Mouse (Mus musculus): ENCODE measurements around the gene Pld4.

The Pld4 gene

DNA sequence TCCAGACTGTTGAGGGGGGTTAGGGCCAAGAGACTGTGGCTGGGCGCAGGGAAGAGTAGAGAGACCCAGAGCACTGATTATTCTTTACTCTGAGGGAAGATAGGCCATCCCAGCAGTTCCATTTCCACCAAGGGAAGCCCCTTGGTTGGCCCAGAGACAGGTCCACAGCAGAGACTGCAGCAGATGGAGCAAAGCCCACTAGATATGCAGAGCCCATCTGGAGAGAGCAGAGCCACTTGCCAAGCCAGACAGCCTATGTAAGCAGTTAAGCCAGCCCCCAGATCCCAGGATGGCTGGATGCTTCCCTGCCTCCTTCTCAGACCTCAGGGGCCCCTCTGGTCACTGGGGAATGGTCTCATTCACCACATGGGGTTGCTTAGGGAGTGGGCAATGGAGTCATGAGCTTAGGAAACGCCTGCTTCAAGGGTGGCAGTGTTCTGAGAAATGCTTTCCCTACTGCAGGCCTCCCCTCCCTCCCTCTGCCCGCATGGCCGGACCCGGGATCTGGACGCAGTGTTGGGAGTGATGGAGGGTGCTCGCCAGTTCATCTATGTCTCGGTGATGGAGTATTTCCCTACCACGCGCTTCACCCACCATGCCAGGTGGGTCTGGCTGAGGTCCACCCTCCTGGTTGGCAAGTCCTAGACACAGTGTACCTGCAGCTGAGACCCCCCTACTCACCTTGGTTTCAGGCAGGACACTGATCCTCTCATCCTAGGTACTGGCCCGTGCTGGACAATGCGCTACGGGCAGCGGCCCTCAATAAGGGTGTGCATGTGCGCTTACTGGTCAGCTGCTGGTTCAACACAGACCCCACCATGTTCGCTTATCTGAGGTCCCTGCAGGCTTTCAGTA is 6.8 kb downstream of the Pld4 start:
- DNase-seq (ENCODE audit: low spot score) = no peak

DNA sequence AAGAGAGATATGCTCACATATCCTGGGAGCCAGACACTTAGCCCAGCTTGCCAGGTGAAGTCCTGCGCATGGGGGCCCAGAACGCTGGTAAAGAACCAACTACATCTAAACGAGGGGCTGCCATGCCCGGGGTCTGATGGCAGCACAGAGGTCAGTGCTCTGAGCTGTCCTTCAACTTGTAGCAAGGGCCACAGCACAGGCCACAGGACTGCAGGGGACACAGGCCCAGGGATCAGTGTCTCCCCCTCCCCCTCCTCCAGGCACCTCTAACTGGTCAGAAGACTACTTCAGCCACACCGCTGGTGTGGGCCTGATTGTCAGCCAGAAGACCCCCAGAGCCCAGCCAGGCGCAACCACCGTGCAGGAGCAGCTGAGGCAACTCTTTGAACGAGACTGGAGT is 7.7 kb downstream of the Pld4 start:
- DNase-seq (ENCODE audit: low spot score) = no peak

DNA sequence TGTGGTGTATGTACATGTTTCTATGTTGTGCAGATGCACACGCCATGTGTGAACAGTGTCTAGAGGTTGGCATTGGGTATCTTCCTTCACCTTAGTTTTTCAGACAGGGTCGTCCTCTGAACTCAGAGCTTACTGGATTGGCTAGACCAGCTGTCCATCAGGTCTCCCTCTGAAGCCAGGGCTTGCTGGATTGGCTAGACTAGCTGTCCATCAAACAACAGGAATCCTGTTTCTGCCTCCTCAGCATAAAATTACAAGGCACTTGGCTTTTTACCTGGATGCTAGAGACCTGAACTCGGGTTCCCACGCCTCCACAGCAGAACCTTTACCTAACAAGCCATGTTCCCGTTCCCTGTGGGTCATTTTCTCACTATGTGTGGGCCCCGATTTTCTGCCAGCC is 8.6 kb downstream of the Pld4 start:
- no peak for DNase-seq (ENCODE audit: low spot score)

DNA sequence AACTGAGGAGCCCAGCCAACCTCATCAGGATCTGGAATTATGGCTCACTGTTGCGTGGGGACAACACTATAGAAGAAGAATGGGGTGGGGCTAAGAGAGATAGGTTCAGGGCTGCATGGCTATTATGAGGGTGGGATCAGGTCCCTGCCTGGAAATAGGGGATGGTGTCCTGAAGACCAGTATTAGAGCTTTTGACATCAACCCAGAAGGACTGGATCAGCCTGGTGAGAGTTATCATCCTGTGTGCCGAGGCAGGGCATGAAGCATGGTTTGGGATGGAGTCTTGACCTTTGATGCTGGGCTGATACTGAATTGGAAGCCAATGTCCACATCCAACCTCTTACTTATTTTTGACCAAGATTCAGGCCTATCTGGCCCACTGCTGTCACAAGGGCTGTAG is 9.3 kb downstream of the Pld4 start:
- DNase-seq (ENCODE audit: low spot score) = no peak

DNA sequence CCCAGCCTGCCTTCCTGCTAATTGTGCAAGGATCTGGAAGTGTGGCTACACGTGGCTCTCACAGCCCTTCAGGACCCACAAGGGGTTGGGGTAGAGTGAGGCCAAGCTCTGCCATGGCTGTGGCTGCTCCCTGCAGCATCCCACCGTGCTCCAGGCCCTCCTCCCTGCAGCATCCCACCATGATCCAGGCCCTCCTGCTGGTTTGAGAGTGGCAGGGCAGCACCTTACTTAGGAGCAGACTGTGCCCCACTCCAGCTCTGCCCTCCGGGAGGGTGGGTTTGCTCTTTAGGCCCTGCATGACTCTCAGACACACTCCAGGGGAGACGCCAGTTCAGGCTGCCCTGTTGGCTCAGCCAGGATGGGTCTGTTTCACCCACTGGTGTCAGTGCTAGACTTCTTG is 9.9 kb downstream of the Pld4 start:
- no peak for DNase-seq (ENCODE audit: low spot score)

DNA sequence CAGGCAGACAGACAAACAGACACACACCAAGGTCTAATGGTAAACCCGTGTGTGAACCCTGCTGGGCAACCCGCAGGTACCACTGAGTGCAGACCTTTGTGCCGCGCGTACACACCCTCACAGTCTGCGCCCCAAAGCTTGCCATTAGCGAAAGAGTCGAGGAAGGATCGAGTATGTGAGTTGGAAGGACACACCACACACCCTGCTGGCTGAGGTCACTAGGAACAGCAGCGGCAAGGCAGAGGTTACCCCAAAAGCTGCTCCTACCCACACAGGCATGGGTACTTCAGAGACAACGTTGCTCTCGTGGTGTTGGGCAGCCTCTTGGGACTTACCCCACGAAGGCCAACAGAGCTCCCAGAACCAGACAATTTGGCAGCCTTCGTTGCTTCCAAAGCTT is 11.9 kb downstream of the Pld4 start:
- no peak for DNase-seq (ENCODE audit: low spot score)

DNA sequence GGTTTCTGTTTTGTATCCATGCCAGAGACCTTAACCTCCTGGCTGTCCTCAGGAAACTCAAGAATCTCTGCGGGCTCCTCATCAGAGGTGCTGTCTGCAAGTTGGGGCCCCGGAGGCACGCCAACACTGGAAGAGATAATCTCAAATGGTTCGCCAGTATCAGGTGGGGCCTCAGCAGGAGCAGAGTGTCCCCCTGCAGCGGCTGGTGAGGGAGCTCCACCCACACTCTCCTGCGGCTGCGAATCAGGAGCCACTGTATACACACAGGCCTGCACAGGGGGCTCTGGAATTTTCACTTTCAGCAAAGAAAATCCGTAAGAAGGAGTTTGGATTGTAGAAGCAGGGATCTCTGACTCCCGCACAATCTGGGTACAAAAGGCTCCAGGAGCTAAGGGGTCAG is 12.9 kb downstream of the Pld4 start:
- DNase-seq (ENCODE audit: low spot score) = no peak

DNA sequence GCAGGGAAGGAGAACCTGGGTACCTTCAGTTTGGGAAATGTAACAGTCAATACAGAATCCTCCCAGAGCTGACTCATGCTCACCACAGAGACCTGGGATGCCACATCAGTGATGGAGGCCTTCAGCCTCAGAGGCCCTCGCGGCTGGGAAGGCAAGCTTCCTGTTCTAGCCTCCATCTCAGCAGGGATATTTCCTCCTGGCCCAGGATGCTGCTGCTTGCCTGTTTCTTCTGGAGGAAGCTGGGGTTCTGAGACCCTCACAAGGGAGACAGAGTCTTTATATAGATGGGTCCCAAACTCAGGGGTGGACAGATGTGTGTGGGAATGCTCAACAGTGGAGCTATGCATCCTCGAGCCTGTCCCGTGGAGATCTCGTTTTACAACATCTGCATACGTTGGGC is 13.6 kb downstream of the Pld4 start:
- DNase-seq (ENCODE audit: low spot score) = no peak

DNA sequence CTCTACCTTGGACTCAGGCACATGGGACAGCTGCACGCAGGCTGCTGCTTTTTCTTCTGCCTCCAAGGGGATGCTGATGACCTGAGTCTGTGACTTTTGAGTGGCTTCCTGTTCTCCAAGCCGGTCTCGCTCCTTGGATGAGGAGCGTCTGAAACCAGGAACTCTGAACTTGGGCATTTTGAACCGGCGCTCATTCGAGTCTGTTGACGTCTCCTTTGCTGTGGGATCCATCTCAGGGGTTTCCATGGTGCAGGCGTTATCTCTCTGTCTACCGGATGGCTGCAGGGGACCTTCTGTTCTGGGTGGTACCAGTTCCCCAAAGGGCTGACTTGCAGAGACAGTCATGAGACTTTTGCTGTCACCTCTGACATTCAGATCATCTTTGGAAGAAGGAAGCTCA is 14.0 kb downstream of the Pld4 start:
- DNase-seq (ENCODE audit: low spot score) = no peak

DNA sequence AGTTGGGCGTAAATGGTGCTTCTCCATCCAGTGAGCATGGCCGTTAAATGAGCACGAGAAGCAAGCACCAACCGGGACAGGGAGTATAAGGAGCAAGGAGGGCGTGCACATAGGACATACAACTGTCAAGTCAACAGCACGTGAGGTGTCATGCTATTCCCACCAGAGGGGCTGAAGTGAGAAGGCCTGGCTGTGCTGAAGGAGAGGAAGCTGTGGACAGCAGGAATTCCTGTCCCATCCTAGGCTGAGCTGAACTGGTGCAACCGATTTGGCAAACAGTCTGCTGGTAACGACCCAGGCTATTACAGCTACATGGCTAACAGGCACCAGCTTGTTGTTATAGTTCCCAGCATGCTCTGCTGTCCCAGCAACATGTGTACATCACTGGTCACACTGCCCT is 30.6 kb downstream of the Pld4 start:
- DNase-seq (ENCODE audit: low spot score) = no peak

DNA sequence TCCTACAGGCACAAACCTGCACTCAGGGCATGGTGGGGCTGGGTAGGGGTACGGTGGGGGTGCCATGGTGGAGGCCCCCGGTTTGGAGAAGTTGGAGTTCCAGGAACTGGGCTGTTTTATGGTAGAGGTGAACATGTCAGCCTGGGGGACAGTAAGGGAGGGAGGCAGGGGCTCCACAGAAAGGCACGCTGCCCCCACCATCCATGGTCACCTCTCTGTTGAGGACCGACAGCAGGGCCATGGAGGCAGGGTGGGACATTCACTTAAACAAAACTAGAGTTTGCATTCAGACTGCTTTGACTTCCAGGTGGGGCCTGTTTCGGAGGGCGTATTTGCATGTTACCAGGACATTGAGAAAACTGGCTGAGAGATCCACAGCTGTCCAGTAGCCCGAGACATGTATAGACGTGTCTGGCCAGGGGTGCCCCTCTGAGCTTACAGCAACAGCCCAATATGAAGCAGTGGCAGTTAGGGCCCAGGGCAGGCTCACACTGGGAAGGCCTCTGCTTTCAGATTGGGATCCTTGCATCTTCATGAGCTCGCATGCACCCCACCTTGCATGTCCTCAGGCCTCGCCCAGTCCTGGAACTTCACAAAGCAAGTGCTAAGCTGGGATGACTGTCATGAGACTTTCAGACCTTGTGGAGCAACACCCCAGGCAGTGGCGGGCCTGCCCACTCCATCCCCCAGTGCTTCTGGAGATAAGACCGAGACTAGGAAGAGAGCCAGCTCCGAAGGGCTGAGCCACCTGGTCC is 33.3 kb downstream of the Pld4 start:
- no peak for DNase-seq (ENCODE audit: low spot score)

DNA sequence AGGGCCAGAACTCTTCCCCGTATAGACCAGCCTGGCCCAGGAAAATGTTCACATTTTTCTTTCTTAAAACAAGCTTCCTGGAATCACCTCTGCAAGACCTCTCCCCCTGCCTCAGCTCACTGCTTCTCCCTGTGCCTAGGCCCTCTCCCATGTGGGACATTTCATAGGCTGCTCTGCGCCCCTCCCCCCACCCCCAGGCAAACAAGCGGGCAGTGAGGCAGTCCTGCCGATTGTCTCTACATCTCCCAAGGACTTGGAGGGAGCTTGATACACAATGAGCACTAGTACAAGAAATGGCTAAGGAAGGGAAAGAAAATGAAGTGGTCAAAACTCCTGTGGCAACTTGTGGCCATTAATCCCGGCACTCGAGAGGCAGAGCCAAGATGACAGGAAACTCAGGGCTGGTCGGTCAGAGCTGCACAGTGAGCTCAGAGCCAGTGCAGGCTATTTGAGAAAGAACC is 33.9 kb downstream of the Pld4 start:
- DNase-seq (ENCODE audit: low spot score) = no peak

DNA sequence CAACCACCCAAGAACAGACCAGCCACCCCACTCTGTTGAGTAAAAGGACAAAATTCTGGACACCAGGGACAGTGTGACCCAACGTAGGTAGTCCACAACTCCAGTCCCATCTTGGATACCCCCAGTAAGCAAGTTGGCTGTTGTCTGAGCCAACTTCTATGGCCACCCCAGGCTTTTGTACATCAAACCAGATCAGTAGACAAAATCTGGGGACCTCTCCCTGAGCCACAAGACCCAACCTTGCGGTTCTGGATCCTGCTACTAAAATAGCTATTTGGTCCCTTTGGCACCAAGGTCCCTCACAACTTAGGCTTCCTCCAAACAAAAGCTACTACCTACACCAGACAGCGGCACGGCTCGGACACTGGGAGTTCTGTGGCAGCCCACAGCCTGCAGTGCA is 34.5 kb downstream of the Pld4 start:
- no peak for DNase-seq (ENCODE audit: low spot score)

DNA sequence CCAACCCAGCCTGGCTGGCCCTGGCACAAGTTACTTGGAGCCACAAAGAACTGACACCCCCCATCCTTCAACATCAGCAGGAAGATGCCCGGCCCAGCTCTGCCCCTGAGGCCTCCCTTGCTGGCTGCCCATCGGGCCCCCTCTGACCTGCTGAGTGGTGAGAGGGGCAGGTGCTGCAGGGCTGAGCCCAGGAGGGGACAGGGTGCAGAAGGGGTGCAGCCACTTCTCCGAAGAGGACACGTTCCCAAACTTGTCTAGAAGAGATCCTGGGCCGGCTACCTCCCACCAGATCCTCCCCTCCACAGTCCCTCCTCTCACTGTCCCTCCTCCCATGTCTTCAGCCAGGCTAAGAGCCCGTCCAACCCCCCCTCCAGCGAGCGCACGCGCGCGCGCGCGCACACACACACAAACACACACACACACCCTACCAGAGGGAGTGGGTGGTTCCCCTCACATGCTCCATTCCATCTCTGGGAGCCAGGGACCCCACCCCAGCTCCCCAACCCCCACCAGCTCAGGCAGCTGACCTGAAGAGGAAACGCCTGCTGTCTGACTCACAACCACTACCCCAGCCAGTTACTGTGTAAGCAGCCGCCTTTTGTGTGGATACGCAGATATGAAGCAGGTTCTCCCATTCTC is 35.1 kb downstream of the Pld4 start:
- DNase-seq (ENCODE audit: low spot score) = no peak

DNA sequence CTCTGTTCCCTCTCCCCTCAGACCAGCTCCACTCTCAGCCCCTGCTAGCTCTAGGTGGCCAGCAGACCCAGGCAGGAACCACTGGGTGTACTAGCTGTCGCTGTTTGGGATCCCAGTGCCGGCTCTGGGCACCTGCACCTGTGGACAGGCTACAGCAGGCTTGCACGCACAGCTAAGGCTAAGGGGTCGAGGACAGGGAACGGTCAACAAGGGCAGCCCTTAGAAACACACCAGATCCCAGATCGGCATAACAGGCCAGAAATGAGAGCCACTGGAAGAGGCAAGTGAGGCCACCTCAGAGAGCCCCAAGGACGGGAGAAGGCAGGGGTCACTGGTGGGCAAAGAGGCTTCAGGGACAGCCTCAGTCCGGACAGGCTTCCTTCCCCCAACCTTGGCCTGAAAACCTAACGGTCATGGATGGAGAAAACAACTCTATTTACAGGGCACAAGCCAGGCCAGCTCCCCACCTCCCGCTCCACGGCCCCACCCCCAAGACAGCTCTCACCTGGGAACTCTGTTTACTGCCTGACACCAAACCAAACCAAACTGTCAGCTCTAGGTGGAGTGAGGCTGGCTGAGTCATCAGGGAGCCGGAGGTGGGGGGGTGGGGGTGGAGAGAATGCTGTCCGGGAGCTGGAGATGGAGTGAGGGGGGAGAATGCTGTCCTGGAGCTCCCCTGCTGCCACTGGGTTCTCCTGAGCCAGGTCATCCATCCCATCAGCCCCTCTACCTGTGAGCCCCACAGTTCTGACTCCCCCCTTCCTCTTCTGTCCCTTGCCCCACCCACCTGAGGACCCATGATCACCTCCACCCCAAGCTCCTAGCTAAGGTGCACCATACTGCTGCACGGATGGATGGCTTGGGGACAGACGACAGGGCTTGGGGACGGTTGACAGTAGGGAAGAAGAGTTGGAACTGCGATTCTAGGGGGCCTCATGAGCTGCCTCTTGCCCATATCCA is 36.4 kb downstream of the Pld4 start:
- no peak for DNase-seq (ENCODE audit: low spot score)

DNA sequence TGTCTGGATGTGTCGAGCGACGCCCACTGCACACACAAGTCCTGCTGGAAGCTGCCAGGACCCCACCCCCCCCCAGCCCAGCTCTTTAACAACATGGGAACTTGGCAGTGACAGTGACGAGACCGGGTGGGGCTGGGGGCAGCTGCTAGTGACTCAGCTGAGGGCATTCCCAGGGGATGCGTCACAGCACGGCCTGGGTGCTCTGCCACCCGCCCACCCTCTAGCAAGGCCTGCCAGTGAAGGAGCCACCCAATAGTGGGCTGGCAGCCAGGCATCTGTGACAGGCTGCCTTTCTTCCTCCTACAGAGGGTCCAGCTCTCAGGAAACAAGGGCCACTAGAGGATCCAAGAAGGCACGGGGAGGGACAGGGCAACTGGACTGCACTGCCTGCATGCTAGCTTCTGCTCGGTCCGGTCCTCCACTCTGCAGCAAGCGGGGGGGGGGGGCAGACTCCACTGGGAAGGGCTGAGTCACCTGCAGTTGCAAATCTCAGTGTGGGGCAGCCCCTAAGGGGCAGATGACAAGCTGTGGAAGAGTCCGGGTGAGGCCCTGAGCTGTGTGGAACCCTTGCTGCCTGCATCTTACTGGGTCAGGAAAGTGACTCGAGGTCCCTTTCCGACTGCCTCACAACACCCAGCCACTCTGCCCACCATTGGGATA is 37.3 kb downstream of the Pld4 start:
- DNase-seq (ENCODE audit: low spot score) = no peak

DNA sequence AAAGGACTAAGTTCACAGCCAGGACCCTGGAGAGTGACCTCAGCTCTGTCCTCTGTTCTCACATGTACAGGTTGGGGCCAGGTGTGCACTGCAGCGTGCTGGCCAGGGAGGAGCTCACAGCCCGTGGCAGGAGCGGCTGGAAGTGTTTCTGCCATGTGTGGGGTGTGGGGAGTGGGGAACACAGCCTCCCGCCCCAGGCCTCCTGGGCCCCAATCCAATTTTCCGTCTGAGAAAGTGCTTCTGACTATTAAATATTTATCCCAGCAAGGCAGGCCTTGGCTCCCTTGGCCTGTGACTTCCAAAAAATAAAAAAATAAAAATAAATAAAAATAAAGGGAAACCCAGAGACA is 37.9 kb downstream of the Pld4 start:
- no peak for DNase-seq (ENCODE audit: low spot score)

DNA sequence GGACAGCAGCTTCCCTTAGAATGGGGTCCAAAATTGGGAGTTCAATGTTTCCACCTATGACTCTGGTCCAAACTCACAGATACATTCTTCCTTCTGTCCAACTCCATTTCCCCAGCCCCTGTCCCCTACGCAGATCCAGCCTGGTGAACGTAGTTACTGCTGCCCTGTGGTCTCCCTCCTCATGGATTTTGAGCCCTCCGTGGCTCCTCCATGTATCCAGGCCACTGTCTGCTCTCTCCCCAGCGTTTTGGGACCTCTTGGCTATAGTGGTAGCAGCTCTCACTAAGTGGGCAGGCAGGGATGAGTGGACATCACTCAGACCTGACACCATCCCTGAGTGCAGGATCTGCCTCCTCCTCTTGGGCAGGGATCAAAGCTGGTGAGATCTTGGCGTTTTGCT is 38.3 kb downstream of the Pld4 start:
- DNase-seq (ENCODE audit: low spot score) = no peak

DNA sequence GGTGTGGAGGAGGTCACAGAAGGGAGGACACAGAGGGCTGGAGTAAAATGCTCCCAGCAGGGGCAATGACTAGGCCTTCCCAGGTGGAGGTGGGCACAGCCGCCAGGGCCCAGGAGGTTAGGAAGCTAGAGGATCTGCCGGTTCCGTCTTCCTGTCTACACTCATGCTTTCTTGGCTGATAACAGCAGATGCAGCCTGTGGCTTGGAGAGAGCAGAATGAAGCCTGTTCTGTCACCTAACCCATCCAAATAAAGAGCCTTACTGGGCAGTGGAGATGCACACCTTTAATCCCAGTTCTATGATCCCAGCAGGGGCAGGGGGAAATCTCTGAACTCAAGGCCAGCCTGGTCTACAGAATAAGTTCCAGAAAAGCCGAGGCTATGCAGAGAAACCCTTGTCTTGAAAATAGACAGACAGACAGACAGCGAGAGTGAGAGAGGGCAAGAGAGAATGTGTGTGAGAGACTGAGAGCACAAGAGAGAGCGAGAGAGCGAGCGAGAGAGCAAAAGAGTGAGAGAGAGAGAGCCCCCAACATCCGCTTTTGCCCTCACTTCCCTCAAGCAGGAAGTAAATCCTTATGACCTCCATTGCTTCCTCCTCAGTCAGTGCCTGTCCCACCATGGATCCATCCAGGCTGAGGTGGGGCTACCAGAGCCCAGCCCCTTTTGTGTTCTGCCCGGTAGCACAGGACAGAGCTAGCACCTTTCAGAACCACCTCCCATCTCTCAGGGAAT is 38.9 kb downstream of the Pld4 start:
- DNase-seq (ENCODE audit: low spot score) = no peak

DNA sequence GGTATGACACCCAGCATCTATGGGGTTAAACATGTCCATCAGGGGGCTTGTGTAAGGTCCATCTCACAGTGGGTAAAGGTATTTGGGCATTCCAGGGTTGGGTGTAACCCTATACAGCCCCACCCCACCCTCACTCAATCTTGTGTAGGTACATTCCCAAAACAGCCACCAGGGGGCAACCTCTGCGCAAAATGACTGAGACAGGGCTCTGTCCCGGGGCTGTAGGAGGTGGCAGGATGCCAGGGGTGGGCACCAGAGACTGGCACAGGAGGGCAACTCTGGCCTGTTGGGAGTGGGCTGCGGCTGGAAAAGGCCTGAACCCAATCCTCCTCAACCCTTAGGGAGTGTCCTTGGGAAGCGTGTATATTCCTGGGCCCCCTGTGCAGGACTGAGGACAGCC is 40.0 kb downstream of the Pld4 start:
- no peak for DNase-seq (ENCODE audit: low spot score)

All from yolk sac, embryonic 10.5 days (tissue).